Mouse (Mus musculus) MEL (cell line): ENCODE results near the gene Ankrd1.

ENCODE experiments used
- CTCF ChIP-seq, 3 experiments: IDR thresholded peaks in 2 of 3; conservative IDR thresholded peaks in 1 of 3; 2 replicates each; pipeline ENCODE4 v1.5.1; 2011 to 2012; ENCODE audit warnings: low read length in 3 of 3, low read depth in 2 of 3, mild to moderate bottlenecking in 2 of 3, improper control_type of control experiment in 1 of 3, inconsistent platforms in 1 of 3, mixed read lengths in 1 of 3, moderate library complexity in 1 of 3; ENCODE audit not compliant: control insufficient read depth in 1 of 3, insufficient read depth in 1 of 3, poor library complexity in 1 of 3, severe bottlenecking in 1 of 3
- EP300 ChIP-seq, 2 experiments: IDR thresholded peaks; 2 replicates each; pipeline ENCODE4 v1.6.1; 2011; ENCODE audit warnings: improper control_type of control experiment in 2 of 2, low read length in 2 of 2, low read depth in 1 of 2, mild to moderate bottlenecking in 1 of 2
- GATA1 ChIP-seq: IDR thresholded peaks from 2 replicates; pipeline ENCODE4 v1.6.1; 2011; ENCODE audit warnings: low read depth, low read length, improper control_type of control experiment
- JUND ChIP-seq: IDR thresholded peaks from 2 replicates; pipeline ENCODE4 v1.6.1; 2011; ENCODE audit warnings: low read depth, mild to moderate bottlenecking, improper control_type of control experiment, low read length
- MXI1 ChIP-seq: IDR thresholded peaks from 2 replicates; pipeline ENCODE4 v1.6.1; 2011; ENCODE audit warnings: mild to moderate bottlenecking, low read depth, low read length, improper control_type of control experiment
- NELFE ChIP-seq: IDR thresholded peaks from 2 replicates; pipeline ENCODE4 v1.6.1; 2011; ENCODE audit warnings: low read depth, low read length, improper control_type of control experiment
- NRF1 ChIP-seq: IDR thresholded peaks from 2 replicates; pipeline ENCODE4 v1.6.1; 2014; ENCODE audit warnings: low read depth, mild to moderate bottlenecking, inconsistent platforms, low read length, improper control_type of control experiment, moderate library complexity; ENCODE audit not compliant: poor library complexity, insufficient read depth, severe bottlenecking
- POLR2A ChIP-seq, 2 experiments: IDR thresholded peaks; 2 replicates each; pipeline ENCODE4 v1.6.1; 2011 to 2012; ENCODE audit warnings: low read length in 2 of 2, mild to moderate bottlenecking in 2 of 2, control low read depth in 1 of 2, improper control_type of control experiment in 1 of 2, low read depth in 1 of 2, moderate library complexity in 1 of 2; ENCODE audit not compliant: control insufficient read depth in 1 of 2, insufficient read depth in 1 of 2, poor library complexity in 1 of 2
- ZNF384 ChIP-seq: IDR thresholded peaks from 2 replicates; pipeline ENCODE4 v1.6.1; 2012; ENCODE audit warnings: low read depth, mild to moderate bottlenecking, inconsistent platforms, low read length, improper control_type of control experiment

GRCm38 (mm10) chr19:36169101-36169500, 49.2 kb upstream of the Ankrd1 start:
- no peak for TF ChIP-seq CTCF (IDR thresholded peaks at IDR 0.05 in 2 of 3, conservative IDR thresholded peaks at IDR 0.05 in 1 of 3; ENCODE audit: control insufficient read depth in 1 of 3, insufficient read depth in 1 of 3, low read depth in 2 of 3, low read length in 3 of 3, poor library complexity in 1 of 3, severe bottlenecking in 1 of 3)
- no peak for TF ChIP-seq JUND
- no peak for TF ChIP-seq EP300 (IDR thresholded peaks at IDR 0.05; ENCODE audit: low read depth in 1 of 2, low read length in 2 of 2)
- no peak for TF ChIP-seq GATA1
- no peak for TF ChIP-seq MXI1
- no peak for TF ChIP-seq NRF1
- TF ChIP-seq POLR2A (IDR thresholded peaks at IDR 0.05; ENCODE audit: control insufficient read depth in 1 of 2, insufficient read depth in 1 of 2, low read depth in 1 of 2, low read length in 2 of 2, poor library complexity in 1 of 2) = no peak
- TF ChIP-seq NELFE = no peak
- no peak for TF ChIP-seq ZNF384
